Mouse (Mus musculus): ENCODE measurements around the gene Vmn1r21. TPM values are rescaled to one million over a fixed set of nuclear protein-coding genes. Genes with fewer than 3 reads are reported as not detected.
"Not testable (repeated sequence)": the region's sequence is repeated elsewhere in the genome, so short reads cannot be mapped to it uniquely, and the experiment has no call there.

Gene Vmn1r21
- total RNA-seq (2021): not detected
- long read RNA-seq, experiment 1: 0 reads
- long read RNA-seq, experiment 2: 0 reads

DNA sequence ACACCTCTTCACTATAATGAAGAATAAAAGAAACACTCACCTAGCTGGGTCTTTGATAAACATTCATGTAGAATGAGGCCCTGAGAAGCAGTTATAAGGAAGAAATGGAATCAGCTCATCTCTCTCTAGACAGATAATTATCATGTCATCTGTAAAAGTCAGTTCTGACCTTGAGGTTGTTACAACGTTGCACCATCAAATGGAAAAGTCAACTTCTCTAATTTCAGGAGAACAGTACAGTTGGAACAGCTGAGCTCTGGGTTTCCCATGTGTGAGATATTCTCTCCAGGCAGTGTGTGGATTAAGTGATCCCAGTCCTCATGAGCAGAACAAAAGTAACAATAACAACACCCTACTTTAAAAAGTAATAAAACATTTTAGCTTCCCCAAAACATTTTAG is at the start of gene Vmn1r21:
Gene Vmn1r21, minus strand, starts transcription at position 58 of the 400 bp plus-strand sequence.
- no peak for DNase-seq (ENCODE audit: low spot score)

DNA sequence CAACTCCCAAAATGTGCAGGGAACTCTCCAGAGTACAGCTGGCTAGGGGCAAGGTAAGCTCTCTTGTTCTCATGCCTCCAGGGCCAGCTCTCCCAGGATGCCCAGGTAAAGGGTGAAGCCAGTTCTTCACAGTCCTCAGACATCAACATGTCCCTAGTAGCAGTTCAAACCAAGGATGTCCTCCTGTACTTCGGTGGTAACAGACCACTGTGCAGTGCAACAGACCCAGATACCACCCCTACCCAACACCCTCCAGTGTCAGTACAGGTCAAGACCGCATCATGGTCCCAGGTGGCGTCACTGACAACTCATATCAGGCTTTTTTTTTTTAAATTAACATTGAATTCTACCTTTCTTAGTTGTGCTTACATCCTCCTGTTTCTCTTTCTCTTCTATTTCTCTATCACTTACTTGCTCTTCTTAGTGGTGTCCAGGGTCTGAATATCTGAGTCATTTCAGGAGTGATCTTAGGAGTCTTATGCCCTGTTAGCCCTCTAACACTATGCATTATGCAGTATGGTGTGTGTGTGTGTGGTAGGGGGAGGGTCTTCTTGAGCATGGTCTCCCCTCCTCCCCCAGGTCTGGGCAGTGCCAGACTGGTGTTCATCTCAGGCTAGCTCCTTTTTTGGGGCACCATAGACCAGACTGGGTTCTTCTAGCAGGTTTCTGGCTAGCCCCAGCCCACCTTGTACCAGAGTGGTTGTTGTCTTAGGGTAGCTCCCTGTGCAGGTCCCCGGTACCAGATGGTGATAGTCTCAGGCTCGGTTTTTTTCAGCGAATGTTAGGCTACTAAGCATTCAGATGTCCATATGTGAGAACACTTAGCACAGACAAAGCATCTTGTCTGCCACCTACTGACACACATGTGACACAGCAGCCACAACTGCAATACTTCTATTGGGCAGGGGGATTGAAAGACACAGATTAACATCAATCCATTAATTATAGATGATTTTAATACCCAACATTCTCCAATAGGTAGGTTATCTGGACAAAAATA is 9.2 kb upstream of the Vmn1r21 start:
- peak; percentile 16 for DNase-seq (ENCODE audit: low spot score)

DNA sequence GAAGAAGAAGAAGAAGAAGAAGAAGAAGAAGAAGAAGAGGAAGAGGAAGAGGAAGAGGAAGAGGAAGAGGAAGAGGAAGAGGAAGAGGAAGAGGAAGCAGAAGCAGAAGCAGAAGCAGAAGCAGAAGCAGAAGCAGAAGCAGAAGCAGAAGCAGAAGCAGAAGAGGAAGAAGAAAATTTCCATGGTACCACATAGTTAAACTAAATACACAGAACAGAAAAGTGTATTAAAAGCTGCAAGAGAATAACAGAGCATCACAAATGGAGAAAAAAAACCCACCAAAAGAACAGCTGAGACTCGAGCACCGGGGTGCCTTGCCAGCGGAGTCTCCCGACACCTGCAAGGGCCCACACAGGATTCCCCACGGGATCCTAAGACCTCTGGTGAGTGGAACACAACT is 1.0 kb upstream of the Vmn1r21 start:
- DNase-seq (ENCODE audit: low spot score): not testable (repeated sequence)

DNA sequence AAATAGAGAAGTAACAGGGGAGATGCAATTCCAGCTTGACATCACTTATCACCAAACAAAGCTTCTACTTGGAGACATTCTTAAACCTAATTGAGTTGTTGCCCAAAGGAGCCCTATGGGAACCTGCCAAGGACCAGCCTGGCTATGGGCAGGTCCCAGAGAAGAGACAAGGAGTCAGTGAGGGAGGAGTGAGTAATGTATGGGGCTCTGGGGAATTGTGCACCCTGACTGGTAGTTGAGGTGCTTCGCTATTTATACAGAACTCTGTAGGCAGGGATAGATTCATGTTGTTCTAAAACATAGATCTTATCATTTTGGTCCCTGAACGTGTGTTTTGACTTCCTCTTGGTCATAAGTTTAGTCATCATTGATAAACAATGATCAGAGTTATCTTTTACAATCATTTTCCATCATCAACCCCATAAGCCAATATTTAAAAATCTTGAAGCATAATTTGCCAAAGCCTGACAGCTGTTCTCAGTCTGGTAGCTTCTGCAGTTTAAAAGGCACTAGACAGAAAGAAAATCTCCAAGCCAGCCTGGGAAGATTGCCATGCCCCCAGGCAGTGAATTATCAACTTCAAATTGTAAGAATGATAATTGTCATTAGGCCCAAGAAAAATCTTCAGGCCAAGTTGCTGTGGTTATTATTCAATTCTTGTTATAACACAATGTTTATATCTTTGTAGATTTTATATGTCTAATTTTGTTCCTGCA is 10.3 kb downstream of the Vmn1r21 start:
- no peak for DNase-seq (ENCODE audit: low spot score)

DNA sequence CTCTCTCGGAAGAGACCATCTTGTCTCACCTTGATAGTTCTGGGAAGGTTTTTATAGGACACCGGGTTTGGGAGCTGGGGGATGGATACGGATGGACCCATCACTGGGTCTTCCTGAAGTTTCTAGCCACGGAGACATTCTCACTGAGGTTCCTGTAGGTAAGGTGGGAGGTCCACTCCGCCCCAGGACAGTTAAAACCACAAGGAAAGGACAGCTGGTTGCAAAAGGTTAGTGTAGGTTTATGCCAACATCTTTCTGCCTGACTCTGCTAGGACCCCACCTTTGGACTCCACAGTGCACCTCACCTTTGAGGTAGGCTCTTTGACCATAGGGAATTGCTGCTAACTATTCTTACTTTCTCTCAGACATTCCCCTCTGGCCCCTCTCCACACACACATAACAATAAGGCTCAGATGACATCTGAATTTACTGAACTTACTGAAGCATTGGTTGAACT is 24.9 kb downstream of the Vmn1r21 start:
- no peak for DNase-seq (ENCODE audit: low spot score)

DNA sequence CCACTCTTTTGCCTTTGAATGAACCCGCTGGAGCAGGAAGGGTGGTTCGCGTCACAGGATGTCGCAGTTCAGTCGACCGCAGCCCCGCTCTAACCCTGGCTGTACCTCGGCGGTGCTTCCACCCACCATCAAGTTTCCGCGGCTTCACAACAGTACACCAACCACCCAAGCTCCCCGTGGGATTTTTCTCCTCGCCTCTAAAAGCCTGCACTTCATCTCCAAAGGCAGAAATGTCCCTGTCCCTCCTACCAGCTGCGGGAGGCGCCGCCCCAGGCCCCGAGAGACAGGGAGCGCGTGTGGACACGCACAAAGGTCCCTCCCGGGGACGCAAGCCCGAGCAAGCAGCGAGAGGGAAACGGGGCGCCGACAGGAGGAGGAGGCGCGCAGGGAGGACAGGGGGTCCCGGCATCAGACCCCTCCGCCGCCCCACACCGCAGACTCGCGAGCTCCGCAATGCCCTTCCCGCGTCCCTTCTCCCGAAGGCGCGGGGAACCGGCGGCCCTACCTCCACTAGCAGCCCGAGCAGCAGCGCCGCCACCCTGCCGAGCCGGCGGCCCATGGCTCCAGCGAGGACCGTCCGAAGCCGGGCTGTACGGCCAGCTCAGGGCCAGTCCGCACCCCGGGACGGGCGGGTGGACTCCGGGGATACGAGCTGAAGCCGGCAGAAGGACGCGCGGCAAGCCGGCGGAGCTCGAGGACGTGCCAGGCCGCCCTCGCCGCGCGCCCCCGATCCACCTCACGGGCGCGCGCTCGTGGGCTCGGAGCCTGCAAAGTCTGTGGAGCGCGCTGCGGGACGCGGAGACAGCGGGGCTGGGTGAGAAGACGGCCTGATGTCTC is 25.5 kb downstream of the Vmn1r21 start, which contains the start of gene Vopp1:
Gene Vopp1, minus strand, starts transcription at position 738 of the 837 bp plus-strand sequence.
- peak; percentile 44 for DNase-seq (ENCODE audit: low spot score)

DNA sequence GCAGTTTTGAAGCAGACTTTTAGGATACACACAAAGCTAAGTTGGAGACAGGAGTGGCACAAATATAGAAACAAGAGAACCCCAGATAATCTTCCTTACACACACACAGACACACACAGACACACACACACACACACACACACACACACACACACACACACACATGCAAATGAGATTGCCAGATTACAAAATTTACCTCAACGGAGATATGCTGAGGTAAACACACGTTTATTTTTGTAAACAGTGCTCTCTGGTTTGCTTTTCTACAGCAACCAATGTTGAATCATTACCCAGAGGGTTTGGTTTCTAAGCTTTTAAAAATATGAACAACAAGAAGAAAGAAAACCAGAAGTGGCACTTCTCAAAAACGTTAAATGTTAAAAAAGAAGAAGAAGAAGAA is 26.7 kb downstream of the Vmn1r21 start:
- DNase-seq (ENCODE audit: low spot score): no peak

DNA sequence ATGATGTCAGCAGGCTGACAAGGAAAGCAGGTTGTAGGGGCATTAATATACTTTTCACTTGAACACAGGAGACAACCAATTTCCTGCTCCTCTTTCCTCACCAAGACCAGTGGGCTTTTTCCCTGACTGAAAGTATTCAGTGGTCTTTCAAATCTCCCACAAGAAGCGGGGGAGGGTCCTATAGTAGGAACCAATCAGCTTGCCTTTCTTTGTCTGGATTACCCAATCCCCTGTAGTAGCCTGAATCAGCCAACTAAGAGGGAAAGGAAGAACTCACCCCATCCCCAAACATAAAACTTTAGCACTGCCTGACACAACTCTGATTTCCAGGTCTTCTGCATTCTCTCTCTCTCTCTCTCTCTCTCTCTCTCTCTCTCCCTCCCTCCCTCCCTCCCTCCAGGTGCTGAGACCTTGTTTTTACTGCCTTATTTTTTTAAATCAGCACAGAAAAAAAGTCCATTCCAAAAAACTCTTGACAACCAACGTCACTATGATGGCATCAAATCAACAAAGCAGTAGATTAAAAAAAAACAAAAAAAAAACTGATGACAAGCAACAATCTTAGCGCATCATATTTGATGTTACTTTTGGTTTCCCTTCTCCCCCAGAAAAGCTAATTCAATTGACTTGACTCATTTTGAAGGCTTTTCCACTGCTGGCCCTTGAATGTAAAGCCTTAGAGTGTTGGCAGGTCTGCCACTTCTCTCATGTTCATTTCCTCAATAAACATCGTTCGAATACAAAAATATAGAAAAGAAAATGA is 27.3 kb downstream of the Vmn1r21 start:
- no peak for DNase-seq (ENCODE audit: low spot score)

DNA sequence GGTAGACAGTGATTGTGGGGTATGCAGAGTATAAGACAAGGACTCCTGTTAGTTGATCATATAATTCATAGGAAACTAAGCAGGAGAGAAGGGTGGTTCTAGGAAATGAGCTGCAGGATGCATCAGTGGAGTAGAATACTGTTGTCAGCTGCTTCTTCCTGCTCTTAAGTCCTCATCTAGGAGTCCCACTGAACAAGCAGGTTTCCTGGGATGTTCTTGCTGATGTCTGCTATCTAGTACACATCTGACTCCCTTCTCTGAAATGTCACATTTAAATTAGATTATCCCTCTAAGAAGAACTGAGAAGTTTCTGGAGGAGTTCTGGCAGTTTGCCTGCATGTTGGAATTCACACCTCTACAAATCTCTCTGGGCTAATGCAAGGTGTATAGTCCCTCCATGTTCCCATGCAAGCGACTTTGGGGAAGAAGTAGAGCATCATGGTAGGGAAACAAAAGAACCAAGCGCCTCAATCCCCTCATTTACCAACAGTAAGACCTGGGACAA is 35.7 kb downstream of the Vmn1r21 start:
- DNase-seq (ENCODE audit: low spot score): no peak

DNA sequence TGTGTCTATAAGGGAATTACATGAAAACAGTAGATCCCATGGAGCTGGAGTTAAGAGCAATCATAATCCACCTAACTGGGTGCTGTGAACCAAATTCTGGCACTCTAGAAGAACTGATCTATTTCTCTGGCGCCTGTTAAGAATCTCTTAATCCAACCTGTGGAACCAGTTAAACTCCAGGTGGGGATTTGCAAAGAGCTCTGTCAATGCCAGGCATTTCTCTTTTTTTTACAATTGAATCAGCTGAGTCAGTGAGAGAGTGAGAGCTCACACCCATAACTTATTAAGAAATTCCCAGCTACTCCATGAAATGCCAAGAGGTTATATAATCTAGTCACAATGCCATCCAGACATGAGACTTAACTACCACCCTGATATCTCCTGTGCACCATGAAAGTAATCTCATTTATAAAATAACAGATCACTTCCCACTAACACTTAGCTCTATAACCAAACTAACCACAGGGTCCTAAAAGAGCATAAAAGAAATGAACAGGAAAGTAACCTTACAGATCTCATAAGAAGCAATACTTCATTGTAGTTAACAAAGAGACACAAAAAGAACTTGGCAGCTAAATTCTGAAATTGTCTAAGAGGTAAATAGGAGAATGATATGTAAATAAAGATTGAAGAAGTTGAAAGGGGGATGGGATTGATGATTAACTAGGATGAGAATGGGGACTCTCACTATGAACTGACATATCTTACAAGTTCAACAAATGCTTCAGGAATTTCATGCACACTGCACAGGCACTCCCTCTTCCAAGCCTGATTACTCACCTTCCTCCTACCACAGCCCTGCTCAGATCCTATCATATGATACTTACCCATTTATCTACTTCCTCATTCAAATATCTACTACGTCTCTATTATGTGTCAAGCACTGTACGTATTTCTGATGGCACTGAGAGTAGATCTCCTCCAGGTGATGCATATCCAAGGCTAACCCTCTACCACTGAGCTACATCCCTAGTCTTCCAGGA is 38.1 kb downstream of the Vmn1r21 start:
- no peak for DNase-seq (ENCODE audit: low spot score)

DNA sequence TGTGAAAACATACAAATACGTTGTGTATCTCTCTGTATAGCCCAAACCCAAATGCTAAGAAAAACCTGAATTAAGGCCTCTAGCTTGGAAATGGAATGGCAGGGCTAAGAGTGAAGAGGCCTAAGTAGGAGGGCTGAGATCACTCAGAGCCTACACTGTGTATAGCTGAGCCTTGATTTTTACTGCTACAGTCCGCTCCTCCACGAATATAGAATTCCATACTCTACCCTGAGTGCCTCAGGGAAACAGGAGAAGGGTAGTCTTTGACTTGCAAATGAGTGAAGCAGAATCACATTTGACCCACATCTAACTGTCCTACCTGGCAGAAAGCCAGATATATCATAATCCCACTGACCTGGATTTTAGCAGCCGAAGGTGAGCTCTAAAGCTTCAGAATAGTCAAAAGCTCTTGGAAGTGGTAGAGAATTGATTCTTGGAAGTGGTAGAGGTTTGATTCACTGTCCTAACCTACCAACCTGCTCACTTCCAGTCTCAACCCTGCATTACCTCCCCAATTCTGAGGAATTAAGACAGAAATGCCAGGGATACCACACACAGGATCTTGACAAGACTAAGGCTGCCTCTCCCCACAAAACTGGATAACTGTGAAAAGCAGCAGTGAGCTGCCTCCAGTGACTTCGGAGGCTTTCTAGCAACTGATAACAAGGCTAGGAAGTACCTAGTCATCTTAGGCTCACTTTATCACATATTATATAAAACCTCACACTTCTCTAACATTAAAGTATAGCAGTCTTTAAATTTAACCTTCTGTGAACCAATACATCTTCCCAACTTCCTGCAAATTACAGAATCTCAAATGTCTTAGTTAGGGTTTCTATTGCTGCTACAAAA is 44.7 kb downstream of the Vmn1r21 start:
- DNase-seq (ENCODE audit: low spot score): no peak

DNA sequence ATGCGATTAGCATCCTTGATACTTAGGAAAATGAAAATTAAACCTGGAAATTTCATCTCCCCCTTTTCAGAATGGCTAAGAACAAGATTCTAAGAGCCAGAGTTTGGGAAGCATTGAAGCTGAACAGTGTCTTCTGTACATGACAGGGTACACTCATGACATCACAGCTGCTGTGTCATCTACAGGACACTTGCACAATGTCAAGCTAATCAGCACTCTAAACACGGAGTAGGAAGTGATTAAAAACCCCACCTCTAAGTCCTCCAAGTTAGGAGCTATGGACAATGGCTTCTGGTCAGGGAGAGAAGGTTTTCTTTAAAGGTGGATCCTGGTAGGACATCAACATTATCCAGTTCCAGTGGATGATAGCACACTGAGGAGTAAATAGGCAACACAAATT is 47.0 kb downstream of the Vmn1r21 start:
- no peak for DNase-seq (ENCODE audit: low spot score)

DNA sequence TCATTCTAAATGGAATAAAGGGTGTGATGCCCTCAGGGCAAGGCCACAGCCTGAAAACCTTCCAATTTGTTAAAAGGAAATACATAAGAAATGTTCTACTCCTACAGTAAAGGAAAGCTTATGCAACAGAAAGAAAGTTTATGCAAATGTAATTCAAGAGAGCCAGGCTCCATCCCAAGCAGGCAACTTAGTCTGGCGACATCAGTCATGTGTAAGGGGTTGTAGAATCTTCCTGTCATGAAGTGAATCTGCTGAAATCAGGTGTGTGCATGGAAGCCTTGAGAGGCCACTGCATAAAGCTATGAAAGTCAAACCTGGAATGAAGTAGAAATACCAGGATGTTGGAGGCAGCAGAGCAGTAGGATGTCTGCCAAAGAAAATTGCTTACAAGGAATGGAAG is 51.2 kb downstream of the Vmn1r21 start:
- DNase-seq (ENCODE audit: low spot score): no peak

DNA sequence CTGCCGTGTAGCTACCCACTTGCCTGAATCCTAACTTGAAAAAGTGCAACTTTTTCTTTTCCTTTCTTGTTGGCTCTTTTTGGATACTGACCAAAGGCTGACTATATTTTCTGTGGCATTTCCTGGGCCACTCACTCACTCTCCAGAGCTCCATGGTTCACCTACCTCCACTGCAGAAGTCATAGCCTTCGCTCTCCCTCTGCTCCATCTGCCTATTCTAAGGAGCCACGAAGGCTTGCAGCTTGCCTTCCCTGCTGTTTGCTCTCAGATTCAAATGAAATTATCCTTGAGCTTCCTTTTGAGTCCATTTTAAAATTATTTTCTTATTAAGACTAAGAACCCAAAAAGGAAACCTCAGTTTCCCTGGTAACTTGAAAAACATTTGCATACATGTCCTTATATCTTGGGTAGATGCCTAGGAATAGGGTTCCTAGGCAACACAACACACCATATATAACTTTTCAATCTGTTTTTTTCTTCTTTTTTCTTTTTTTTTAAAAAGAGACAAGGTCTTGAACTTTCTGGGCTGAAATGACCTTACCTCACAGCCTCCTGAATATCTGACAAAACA is 53.2 kb downstream of the Vmn1r21 start:
- DNase-seq (ENCODE audit: low spot score): no peak

DNA sequence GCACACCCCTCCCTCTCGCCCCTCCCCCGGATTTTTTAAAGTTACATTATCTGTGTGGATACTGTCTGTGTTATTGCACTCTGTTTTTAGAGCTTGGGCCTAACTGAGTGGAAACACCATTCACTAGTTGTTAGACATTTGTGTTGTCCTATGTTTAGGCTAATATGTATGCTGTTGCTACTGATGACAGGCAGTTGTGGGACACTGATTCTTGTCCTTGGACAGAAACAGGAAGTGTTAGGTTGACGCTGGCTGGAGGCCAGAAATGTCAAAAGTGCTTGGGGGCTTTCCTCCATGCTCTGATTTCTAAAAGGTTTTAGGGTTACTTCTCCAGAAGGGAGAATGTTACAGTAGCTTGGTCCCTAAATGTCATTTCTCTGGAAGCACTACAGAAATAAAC is 54.3 kb downstream of the Vmn1r21 start:
- DNase-seq (ENCODE audit: low spot score): no peak

Data from gastrocnemius, adult 18-20 months (tissue).